Mouse (Mus musculus) small intestine, adult 2 months (tissue): Measurements from ENCODE around the gene Cdh12. TPM values are rescaled to one million over a fixed set of nuclear protein-coding genes. Genes with fewer than 3 reads are reported as not detected.

Experiments used
- H3K27ac ChIP-seq: fragments of 200-500 bp; 2 replicates; pipeline ENCODE4 v1.5.1; 2012; ENCODE audit warnings: low read depth, low read length, control low read depth, inconsistent platforms; ENCODE audit not compliant: insufficient read depth
- H3K27me3 ChIP-seq: fragments of 200-500 bp; 2 replicates; pipeline ENCODE4 v1.6.1; 2012; ENCODE audit warnings: mild to moderate bottlenecking, moderate library complexity, low read length, inconsistent platforms; ENCODE audit not compliant: control insufficient read depth, insufficient read depth
- H3K36me3 ChIP-seq: fragments of 200-500 bp; 2 replicates; pipeline ENCODE4 v1.6.1; 2012; ENCODE audit warnings: mild to moderate bottlenecking, low read length, control low read depth, inconsistent platforms; ENCODE audit not compliant: control insufficient read depth, insufficient read depth
- H3K4me1 ChIP-seq: fragments of 200-500 bp; 2 replicates; pipeline ENCODE4 v1.6.1; 2012; ENCODE audit warnings: low read length, inconsistent platforms, mixed read lengths; ENCODE audit not compliant: control insufficient read depth, insufficient read depth, insufficient read length
- H3K4me3 ChIP-seq: fragments of 200-500 bp; 2 replicates; pipeline ENCODE4 v1.5.1; 2012; ENCODE audit warnings: low read depth, mild to moderate bottlenecking, control low read depth, inconsistent platforms, low read length, moderate library complexity
- CTCF ChIP-seq: fragments of 200-500 bp; IDR thresholded peaks from 2 replicates; pipeline ENCODE4 v1.5.1; 2012; ENCODE audit warnings: low read depth, mild to moderate bottlenecking, control low read depth, inconsistent platforms, low read length, moderate library complexity, mixed read lengths; ENCODE audit not compliant: insufficient replicate concordance, insufficient read length; ENCODE audit errors: extremely low read depth
- POLR2A ChIP-seq: fragments of 200-500 bp; IDR thresholded peaks from 2 replicates; pipeline ENCODE4 v1.6.1; 2012; ENCODE audit warnings: low read depth, mild to moderate bottlenecking, control low read depth, inconsistent platforms, low read length, moderate library complexity
- WGBS: fragments of 180-500 bp; shearing (Covaris S2); methylation state at CpG from one replicate; pipeline ENCODE4 v1.1.7; 2018; 5-methylcytosine and 5-hydroxymethylcytosine counted together
- polyA plus RNA-seq: library from polyadenylated mRNA; depleted of rRNA; stranded (reverse); fragments of >200 nt; gene quantifications from 2 replicates; pipeline ENCODE4 v1.2.3, GENCODE M21; 2012

Gene Cdh12
- polyA plus RNA-seq, 1 experiment, result not detected

DNA sequence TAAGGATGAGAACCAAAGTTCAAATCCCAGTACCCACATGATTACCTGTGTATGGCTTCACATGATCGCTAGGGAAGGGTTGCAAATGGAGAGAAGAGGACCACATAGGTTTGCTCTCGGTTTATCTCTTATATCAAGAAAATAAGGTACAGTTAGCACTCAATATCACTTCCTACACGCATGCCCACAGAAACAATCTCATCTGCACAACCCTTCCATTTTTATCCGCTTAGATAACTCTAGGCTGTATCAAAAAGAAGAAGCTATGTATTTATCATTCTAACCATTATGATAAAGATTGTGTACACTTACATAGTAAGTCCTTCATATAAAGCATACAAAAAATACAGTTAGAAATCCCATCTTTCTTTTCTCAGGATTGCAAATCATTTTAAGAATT is 988.3 kb downstream of the Cdh12 start:
- H3K27me3 ChIP-seq, result no peaks in the 10 kb centered on the region
- H3K27ac ChIP-seq, result no peak overlapping the region
- H3K4me1 ChIP-seq, result no peaks in the 10 kb centered on the region
- H3K4me3 ChIP-seq, result no peak overlapping the region
- H3K36me3 ChIP-seq, result no peaks in the 10 kb centered on the region
- TF ChIP-seq CTCF, result no peak
- TF ChIP-seq POLR2A, result no peak
- WGBS, result 81% methylated on average over 4 of the region's 4 CpGs

DNA sequence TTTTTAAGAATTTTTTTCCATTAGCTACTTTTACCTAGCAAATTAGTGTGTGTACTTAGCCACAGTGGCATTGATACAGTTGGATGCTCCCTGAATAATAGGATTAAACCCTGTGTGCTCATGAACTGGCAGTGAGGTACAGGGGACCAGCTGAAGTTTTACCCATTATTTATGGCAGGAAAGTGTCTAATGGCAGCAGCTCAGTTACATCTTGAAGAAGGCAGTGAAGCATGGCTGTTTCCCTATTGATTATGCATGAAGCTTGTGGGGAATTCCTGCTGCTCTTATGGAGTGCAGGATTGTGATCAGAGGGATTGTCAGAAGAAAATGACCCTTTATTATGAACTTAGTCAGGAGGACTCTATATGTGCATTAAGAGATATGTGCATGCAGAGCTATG is 988.9 kb downstream of the Cdh12 start:
- H3K27ac ChIP-seq, result no peak overlapping the region
- no peaks in the 10 kb centered on the region for H3K27me3 ChIP-seq
- no peaks in the 10 kb centered on the region for H3K4me1 ChIP-seq
- no peaks in the 10 kb centered on the region for H3K36me3 ChIP-seq
- TF ChIP-seq POLR2A (no peak), CTCF (no peak)
- no peak overlapping the region for H3K4me3 ChIP-seq

- no peak overlapping the region for H3K27ac ChIP-seq
- no peaks in the 10 kb centered on the region for H3K27me3 ChIP-seq
- H3K4me3 ChIP-seq, result no peak overlapping the region
- 38% methylated on average over 2 of the region's 2 CpGs for WGBS
- H3K4me1 ChIP-seq, result no peaks in the 10 kb centered on the region
- TF ChIP-seq CTCF, result no peak
- TF ChIP-seq POLR2A, result no peak
- no peaks in the 10 kb centered on the region for H3K36me3 ChIP-seq
These were observed 1009.0 kb downstream of the Cdh12 start for GRCm38 (mm10) chr15:21458098-21458497.

DNA sequence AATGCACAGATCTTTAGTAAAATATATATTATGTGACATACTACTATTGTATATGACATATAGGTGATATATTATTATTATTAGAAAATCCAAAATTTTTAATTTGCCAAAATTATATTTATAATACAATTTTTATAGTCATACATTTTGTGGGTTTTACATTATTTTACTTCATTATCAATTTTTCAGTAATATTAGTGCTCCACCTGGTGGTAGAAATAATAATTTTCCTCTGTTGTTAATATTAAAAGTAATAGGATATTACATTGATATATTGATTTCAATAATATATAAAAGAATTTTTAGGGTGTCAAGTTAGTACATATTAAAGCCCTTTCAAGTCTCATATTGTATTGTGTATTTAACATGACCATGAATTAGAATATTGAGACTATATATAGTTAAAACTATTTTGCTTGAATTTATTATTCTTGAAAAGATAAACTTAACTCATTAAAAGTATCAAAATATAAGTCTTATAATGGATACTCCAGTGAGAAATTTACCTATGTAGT is 1070.3 kb downstream of the Cdh12 start:
- H3K36me3 ChIP-seq, result no peaks in the 10 kb centered on the region
- no peak overlapping the region for H3K27ac ChIP-seq
- H3K27me3 ChIP-seq, result no peaks in the 10 kb centered on the region
- H3K4me3 ChIP-seq, result no peak overlapping the region
- no peaks in the 10 kb centered on the region for H3K4me1 ChIP-seq
- TF ChIP-seq POLR2A (no peak), CTCF (no peak)

DNA sequence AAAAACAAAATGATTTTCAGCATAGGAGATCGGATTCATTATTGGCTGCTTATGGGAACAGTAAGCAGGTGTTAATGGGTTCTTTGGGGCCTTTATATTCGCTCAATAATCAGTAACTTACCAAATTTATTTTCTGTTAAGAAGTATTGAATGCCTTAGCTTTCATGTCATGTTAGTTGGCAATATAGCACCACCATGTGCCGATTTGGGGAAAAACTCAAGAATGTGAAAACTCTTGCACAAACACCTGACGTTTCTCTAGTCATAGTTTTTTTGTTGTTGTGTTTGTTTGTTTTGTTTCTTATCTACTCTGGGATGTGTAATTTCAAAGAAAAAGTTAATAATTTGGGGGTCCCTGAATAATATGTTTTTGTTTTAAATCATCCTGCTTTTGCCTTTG is 1081.7 kb downstream of the Cdh12 start:
- 57% methylated on average over 4 of the region's 4 CpGs for WGBS
- Histone ChIP-seq H3K4me1 (no peaks in the 10 kb centered on the region), H3K36me3 (no peaks in the 10 kb centered on the region), H3K27ac (no peak overlapping the region), H3K4me3 (no peak overlapping the region), H3K27me3 (no peaks in the 10 kb centered on the region)
- TF ChIP-seq CTCF, result no peak
- no peak for TF ChIP-seq POLR2A

DNA sequence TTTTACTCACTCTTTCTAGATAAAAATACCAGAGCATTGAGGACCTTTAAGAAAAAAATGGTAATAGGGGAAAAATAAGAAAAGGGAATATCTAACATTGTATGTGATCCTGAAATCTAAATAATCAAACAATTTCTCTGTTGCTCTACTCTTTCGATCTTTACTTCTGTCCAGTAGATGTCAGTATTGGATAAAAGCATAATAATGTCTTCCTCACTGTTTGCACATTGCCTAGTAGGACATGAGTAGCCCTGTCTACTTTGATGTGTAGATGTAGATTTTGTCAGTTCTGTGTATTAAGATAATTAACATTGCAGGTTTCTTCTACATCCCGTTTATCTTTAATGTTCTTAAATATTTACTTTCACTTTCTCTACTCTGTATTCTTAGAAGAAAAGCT is 1087.8 kb downstream of the Cdh12 start:
- Histone ChIP-seq H3K36me3 (no peaks in the 10 kb centered on the region), H3K27ac (no peak overlapping the region), H3K27me3 (no peaks in the 10 kb centered on the region), H3K4me1 (no peaks in the 10 kb centered on the region), H3K4me3 (no peak overlapping the region)
- no peak for TF ChIP-seq POLR2A
- TF ChIP-seq CTCF, result no peak
- 47% methylated on average over 2 of the region's 2 CpGs for WGBS

GRCm38 (mm10) chr15:21544786-21545185 is 1095.7 kb downstream of the Cdh12 start:
- Histone ChIP-seq H3K36me3 (no peaks in the 10 kb centered on the region), H3K4me3 (no peak overlapping the region), H3K27ac (no peak overlapping the region), H3K4me1 (no peaks in the 10 kb centered on the region), H3K27me3 (no peaks in the 10 kb centered on the region)
- WGBS, result 90% methylated on average over 2 of the region's 2 CpGs
- TF ChIP-seq POLR2A (no peak), CTCF (no peak)

DNA sequence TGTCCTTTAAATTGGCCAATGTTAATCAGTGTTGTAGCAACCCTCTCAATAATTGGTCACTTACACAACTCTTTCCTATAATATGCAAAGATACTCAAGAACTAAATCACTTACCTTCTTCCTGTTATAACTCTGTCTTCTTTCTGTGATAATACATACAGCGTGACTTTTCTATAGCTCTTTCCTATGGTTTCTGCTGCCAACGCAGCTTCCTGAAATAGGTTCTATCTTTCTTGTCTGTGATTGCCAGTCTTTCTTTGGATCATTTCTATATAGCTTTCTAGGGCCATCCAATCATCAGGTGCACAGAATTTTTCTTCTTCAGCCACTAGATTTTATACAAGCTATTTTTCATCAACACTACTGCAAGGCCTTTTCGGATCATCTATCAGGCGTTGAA is 1106.9 kb downstream of the Cdh12 start:
- TF ChIP-seq CTCF, result no peak
- TF ChIP-seq POLR2A, result no peak
- Histone ChIP-seq H3K27ac (no peak overlapping the region), H3K4me1 (no peaks in the 10 kb centered on the region), H3K27me3 (no peaks in the 10 kb centered on the region), H3K4me3 (no peak overlapping the region), H3K36me3 (no peaks in the 10 kb centered on the region)
- 87% methylated on average over 4 of the region's 4 CpGs for WGBS
